Mouse (Mus musculus): ENCODE data around the gene Exoc6. TPM values are rescaled to one million over a fixed set of nuclear protein-coding genes. Genes with fewer than 3 reads are reported as not detected.

Gene Exoc6
- polyA plus RNA-seq, 1 experiment from 2014 or later = 20.6 TPM

DNA sequence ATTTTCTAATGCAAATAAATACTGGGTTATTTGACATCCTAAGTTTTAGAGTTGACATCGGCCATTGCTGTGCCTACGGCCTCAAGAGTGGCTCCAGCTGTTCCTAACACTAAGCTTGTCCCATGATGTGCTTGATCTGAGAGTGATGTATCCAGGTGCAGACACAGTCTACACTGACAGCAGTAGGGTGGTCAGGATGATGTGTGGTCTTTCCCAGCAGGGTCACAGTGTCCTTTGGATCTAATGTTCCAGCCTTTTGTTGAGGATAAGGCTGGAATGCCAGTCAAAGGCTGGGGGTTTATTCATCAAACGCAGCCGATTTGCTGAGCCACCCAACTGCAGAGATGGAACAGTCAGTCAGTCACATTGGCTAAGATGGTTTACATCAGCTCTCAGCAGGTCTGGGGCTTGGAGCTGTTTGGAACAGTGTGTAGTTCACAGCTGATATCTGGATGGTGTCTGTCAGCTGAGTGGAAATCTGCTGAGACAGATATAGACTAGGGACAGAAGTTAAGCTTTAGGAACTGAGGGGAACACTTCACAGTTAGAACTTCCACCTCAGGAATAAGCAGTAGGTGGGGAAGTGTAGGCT, 64.9 kb downstream of the Exoc6 start:
- H3K4me1 ChIP-seq (ENCODE audit: control insufficient read depth in 2 of 2, insufficient read depth in 2 of 2, low read length in 2 of 2) = peaks cover 3 to 9% of the 10 kb centered on the region in 2 experiments; a peak in 3 of 4 replicates
- H3K9me3 ChIP-seq (ENCODE audit: control insufficient read depth, low read length) = no peaks in the 10 kb centered on the region
- H3K4me2 ChIP-seq (ENCODE audit: low read length) = no peak overlapping the region
- ATAC-seq (ENCODE audit: insufficient number of reproducible peaks, insufficient read depth, low FRiP score, low read depth) = no peak
- H3K27ac ChIP-seq (replicated peaks in 1 of 2; ENCODE audit: control insufficient read depth in 1 of 2, insufficient read depth in 1 of 2, low read depth in 2 of 2, low read length in 2 of 2) = peak overlapping the region in 1 of 2 experiments; percentile 42; a peak in 1 of 4 replicates
- no peaks in the 10 kb centered on the region for H3K27me3 ChIP-seq (ENCODE audit: control insufficient read depth, insufficient read depth, low read length)
- 53% methylated on average over 4 of the region's 4 CpGs for WGBS
- H3K36me3 ChIP-seq (ENCODE audit: control insufficient read depth, insufficient read depth, low read length) = 0 out of 2 replicates have a peak, but pooled peaks cover 4% of the 10 kb centered on the region
- H3K4me3 ChIP-seq (ENCODE audit: control insufficient read depth in 1 of 2, insufficient read depth in 1 of 2, low read depth in 1 of 2, low read length in 2 of 2) = no peak overlapping the region
- H3K9ac ChIP-seq (ENCODE audit: low read length) = no peak overlapping the region

DNA sequence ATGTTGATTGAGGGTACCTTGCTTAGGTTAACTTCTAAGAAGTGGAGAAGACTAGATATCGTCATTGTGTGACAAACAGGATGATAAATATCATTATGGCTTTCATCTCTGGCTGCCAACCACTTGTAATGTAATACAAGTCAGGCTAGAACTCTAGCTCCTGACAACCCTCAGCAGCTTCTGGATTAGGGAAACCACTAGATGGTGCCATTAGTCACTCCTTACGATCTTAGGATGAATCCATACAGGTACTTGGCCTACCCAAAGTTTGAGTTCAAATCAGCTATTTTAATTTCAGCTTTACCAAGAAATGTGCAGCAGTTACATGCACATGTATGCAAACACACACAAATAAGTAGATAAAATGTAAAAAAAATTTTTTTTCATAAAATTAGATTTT, 97.8 kb downstream of the Exoc6 start:
- Histone ChIP-seq H3K27ac (replicated peaks in 1 of 2; ENCODE audit: control insufficient read depth in 1 of 2, insufficient read depth in 1 of 2, low read depth in 2 of 2, low read length in 2 of 2) (no peak overlapping the region), H3K27me3 (ENCODE audit: control insufficient read depth, insufficient read depth, low read length) (no peaks in the 10 kb centered on the region), H3K9me3 (ENCODE audit: control insufficient read depth, low read length) (no peaks in the 10 kb centered on the region), H3K9ac (ENCODE audit: low read length) (no peak overlapping the region), H3K4me2 (ENCODE audit: low read length) (no peak overlapping the region), H3K4me3 (ENCODE audit: control insufficient read depth in 1 of 2, insufficient read depth in 1 of 2, low read depth in 1 of 2, low read length in 2 of 2) (no peak overlapping the region), H3K4me1 (ENCODE audit: control insufficient read depth in 2 of 2, insufficient read depth in 2 of 2, low read length in 2 of 2) (no peaks in the 10 kb centered on the region), H3K36me3 (ENCODE audit: control insufficient read depth, insufficient read depth, low read length) (no peaks in the 10 kb centered on the region)
- 34% methylated on average over 2 of the region's 2 CpGs for WGBS
- no peak for ATAC-seq (ENCODE audit: insufficient number of reproducible peaks, insufficient read depth, low FRiP score, low read depth)

- no peak overlapping the region for H3K4me2 ChIP-seq (ENCODE audit: low read length)
- no peak overlapping the region for H3K27ac ChIP-seq (replicated peaks in 1 of 2; ENCODE audit: control insufficient read depth in 1 of 2, insufficient read depth in 1 of 2, low read depth in 2 of 2, low read length in 2 of 2)
- H3K9ac ChIP-seq (ENCODE audit: low read length) = no peak overlapping the region
- no peaks in the 10 kb centered on the region for H3K36me3 ChIP-seq (ENCODE audit: control insufficient read depth, insufficient read depth, low read length)
- ATAC-seq (ENCODE audit: insufficient number of reproducible peaks, insufficient read depth, low FRiP score, low read depth) = no peak
- 71% methylated on average over 2 of the region's 2 CpGs for WGBS
- no peak overlapping the region for H3K4me3 ChIP-seq (ENCODE audit: control insufficient read depth in 1 of 2, insufficient read depth in 1 of 2, low read depth in 1 of 2, low read length in 2 of 2)
- no peaks in the 10 kb centered on the region for H3K4me1 ChIP-seq (ENCODE audit: control insufficient read depth in 2 of 2, insufficient read depth in 2 of 2, low read length in 2 of 2)
- no peaks in the 10 kb centered on the region for H3K27me3 ChIP-seq (ENCODE audit: control insufficient read depth, insufficient read depth, low read length)
- no peaks in the 10 kb centered on the region for H3K9me3 ChIP-seq (ENCODE audit: control insufficient read depth, low read length)
Observed at GRCm38 (mm10) chr19:37650526-37650925, 100.3 kb downstream of the Exoc6 start.

- Histone ChIP-seq H3K27ac (replicated peaks in 1 of 2; ENCODE audit: control insufficient read depth in 1 of 2, insufficient read depth in 1 of 2, low read depth in 2 of 2, low read length in 2 of 2) (no peak overlapping the region), H3K9ac (ENCODE audit: low read length) (no peak overlapping the region), H3K9me3 (ENCODE audit: control insufficient read depth, low read length) (no peaks in the 10 kb centered on the region), H3K4me1 (ENCODE audit: control insufficient read depth in 2 of 2, insufficient read depth in 2 of 2, low read length in 2 of 2) (no peaks in the 10 kb centered on the region; a peak in 2 of 4 replicates), H3K36me3 (ENCODE audit: control insufficient read depth, insufficient read depth, low read length) (no peaks in the 10 kb centered on the region), H3K4me2 (ENCODE audit: low read length) (no peak overlapping the region), H3K4me3 (ENCODE audit: control insufficient read depth in 1 of 2, insufficient read depth in 1 of 2, low read depth in 1 of 2, low read length in 2 of 2) (no peak overlapping the region), H3K27me3 (ENCODE audit: control insufficient read depth, insufficient read depth, low read length) (no peaks in the 10 kb centered on the region)
- no peak for ATAC-seq (ENCODE audit: insufficient number of reproducible peaks, insufficient read depth, low FRiP score, low read depth)
- WGBS = 43% methylated on average over 5 of the region's 5 CpGs
Observed at GRCm38 (mm10) chr19:37654012-37654411, 103.8 kb downstream of the Exoc6 start.

DNA sequence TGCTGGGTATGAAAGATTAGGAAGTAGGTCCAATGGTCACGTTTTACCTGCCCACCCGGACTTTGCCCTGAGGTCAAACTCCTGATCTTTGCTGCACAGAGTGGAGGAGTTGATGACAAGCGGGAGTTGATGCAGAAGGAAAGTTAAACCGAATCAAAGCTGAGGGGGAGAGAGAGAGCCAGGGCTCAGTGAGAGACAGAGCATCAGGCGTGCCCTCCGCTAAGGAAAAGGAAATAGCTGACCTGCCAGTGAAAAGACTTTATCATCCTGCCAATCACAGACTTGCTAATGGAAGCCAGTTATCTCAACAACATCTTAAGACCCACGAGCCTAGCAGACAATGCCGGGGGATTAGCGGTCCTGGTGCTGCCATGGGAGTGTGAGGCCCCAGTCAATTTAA, 106.2 kb downstream of the Exoc6 start:
- no peaks in the 10 kb centered on the region for H3K27me3 ChIP-seq (ENCODE audit: control insufficient read depth, insufficient read depth, low read length)
- WGBS = 15% methylated on average over 9 of the region's 9 CpGs
- no peaks in the 10 kb centered on the region for H3K36me3 ChIP-seq (ENCODE audit: control insufficient read depth, insufficient read depth, low read length)
- H3K4me3 ChIP-seq (ENCODE audit: control insufficient read depth in 1 of 2, insufficient read depth in 1 of 2, low read depth in 1 of 2, low read length in 2 of 2) = no peak overlapping the region
- H3K27ac ChIP-seq (replicated peaks in 1 of 2; ENCODE audit: control insufficient read depth in 1 of 2, insufficient read depth in 1 of 2, low read depth in 2 of 2, low read length in 2 of 2) = no peak overlapping the region
- no peak overlapping the region for H3K4me2 ChIP-seq (ENCODE audit: low read length)
- no peak overlapping the region for H3K9ac ChIP-seq (ENCODE audit: low read length)
- H3K4me1 ChIP-seq (ENCODE audit: control insufficient read depth in 2 of 2, insufficient read depth in 2 of 2, low read length in 2 of 2) = no peaks in the 10 kb centered on the region; a peak in 2 of 4 replicates
- no peaks in the 10 kb centered on the region for H3K9me3 ChIP-seq (ENCODE audit: control insufficient read depth, low read length)
- no peak for ATAC-seq (ENCODE audit: insufficient number of reproducible peaks, insufficient read depth, low FRiP score, low read depth)

- Histone ChIP-seq H3K4me3 (ENCODE audit: control insufficient read depth in 1 of 2, insufficient read depth in 1 of 2, low read depth in 1 of 2, low read length in 2 of 2) (no peak overlapping the region), H3K27ac (replicated peaks in 1 of 2; ENCODE audit: control insufficient read depth in 1 of 2, insufficient read depth in 1 of 2, low read depth in 2 of 2, low read length in 2 of 2) (no peak overlapping the region), H3K9me3 (ENCODE audit: control insufficient read depth, low read length) (no peaks in the 10 kb centered on the region), H3K4me2 (ENCODE audit: low read length) (no peak overlapping the region), H3K9ac (ENCODE audit: low read length) (no peak overlapping the region), H3K27me3 (ENCODE audit: control insufficient read depth, insufficient read depth, low read length) (no peaks in the 10 kb centered on the region), H3K4me1 (ENCODE audit: control insufficient read depth in 2 of 2, insufficient read depth in 2 of 2, low read length in 2 of 2) (no peaks in the 10 kb centered on the region), H3K36me3 (ENCODE audit: control insufficient read depth, insufficient read depth, low read length) (no peaks in the 10 kb centered on the region)
- ATAC-seq (ENCODE audit: insufficient number of reproducible peaks, insufficient read depth, low FRiP score, low read depth) = no peak
- 75% methylated on average over 6 of the region's 6 CpGs for WGBS
Observed at GRCm38 (mm10) chr19:37665256-37665655, 115.0 kb downstream of the Exoc6 start.

DNA sequence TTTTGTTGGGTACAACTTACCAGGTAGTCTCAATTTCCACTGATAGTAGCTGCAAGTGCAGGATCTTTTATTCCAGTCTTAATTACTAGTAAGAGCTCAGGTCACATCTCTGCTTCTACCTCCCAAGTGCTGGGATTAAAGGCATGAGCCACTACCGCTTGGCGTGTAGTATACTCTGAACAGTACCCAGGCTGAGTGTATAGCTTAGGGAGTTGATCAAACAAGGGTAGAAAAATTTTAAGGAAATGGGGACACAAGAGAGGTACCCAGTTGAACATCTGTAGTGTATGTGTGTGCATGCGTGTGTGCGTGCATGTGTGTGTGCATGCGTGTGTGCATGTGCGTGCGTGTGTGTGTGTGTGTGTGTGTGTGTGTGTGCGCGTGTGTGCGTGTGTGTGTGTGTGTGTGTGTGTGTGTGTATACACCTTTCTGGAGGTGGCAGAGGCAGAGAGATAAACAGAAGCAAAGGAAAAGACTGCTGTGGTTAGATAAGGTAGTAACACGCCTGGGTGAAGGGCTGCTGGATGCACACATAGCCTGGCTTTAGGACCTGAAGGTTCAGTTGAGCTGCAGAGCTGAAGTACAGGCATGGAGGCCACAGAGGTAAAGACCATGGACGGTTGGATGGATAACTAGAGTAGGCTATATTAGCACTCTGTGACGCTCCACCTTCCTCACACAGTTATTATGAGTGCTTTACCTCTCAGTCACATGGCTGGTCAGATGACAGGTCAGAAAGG, 117.8 kb downstream of the Exoc6 start:
- H3K27ac ChIP-seq (replicated peaks in 1 of 2; ENCODE audit: control insufficient read depth in 1 of 2, insufficient read depth in 1 of 2, low read depth in 2 of 2, low read length in 2 of 2) = no peak overlapping the region
- ATAC-seq (ENCODE audit: insufficient number of reproducible peaks, insufficient read depth, low FRiP score, low read depth) = no peak
- WGBS = 59% methylated on average over 13 of the region's 13 CpGs
- H3K36me3 ChIP-seq (ENCODE audit: control insufficient read depth, insufficient read depth, low read length) = no peaks in the 10 kb centered on the region
- no peak overlapping the region for H3K4me3 ChIP-seq (ENCODE audit: control insufficient read depth in 1 of 2, insufficient read depth in 1 of 2, low read depth in 1 of 2, low read length in 2 of 2)
- no peak overlapping the region for H3K4me2 ChIP-seq (ENCODE audit: low read length)
- H3K9me3 ChIP-seq (ENCODE audit: control insufficient read depth, low read length) = no peaks in the 10 kb centered on the region
- no peaks in the 10 kb centered on the region for H3K27me3 ChIP-seq (ENCODE audit: control insufficient read depth, insufficient read depth, low read length)
- H3K9ac ChIP-seq (ENCODE audit: low read length) = no peak overlapping the region
- no peaks in the 10 kb centered on the region for H3K4me1 ChIP-seq (ENCODE audit: control insufficient read depth in 2 of 2, insufficient read depth in 2 of 2, low read length in 2 of 2)

Measured in heart, embryonic 14.5 days (tissue).